Mouse (Mus musculus) ES-E14 (cell line): ENCODE measurements around the gene Pan2.

ENCODE experiments used
- MAFK ChIP-seq: IDR thresholded peaks from 2 replicates; pipeline ENCODE4 v1.6.1; 2014; ENCODE audit warnings: mild to moderate bottlenecking, low read depth, low read length, inconsistent platforms; ENCODE audit not compliant: insufficient read depth
- ZC3H11A ChIP-seq: IDR thresholded peaks from 2 replicates; pipeline ENCODE4 v1.6.1; 2012; ENCODE audit warnings: low read depth, mild to moderate bottlenecking, inconsistent platforms, low read length, borderline replicate concordance

DNA sequence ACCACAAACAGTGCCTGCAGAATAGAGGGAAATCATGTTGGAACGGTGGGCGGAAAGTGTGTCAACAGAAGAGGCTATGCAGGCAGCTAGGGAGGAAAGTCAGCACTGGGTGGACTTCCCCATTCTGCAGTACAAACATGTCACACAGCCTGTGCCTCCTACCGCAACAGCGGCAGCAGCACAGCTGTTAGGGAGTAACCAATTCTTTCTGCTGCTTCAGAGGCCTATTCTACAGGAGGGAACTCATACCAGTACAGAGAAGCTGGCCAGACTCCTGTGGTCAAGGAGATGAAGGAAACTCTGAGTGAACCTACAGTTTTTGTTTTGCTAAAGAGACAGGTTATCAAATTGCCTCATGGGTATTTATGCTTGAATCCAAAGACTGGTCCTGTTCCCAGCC, 44.2 kb upstream of the Pan2 start:
- TF ChIP-seq MAFK = no peak
- no peak for TF ChIP-seq ZC3H11A
